Mouse (Mus musculus) stomach, postnatal 0 days (tissue): ENCODE data around the gene Tha1.

Experiments used
- CTCF ChIP-seq: IDR thresholded peaks from 2 replicates; pipeline ENCODE4 v1.5.1; 2016; ENCODE audit warnings: antibody characterized with exemption, low read depth, mild to moderate bottlenecking, moderate library complexity
- EP300 ChIP-seq: optimal IDR thresholded peaks from 2 replicates; pipeline ENCODE3; 2016; ENCODE audit warnings: antibody characterized with exemption

DNA sequence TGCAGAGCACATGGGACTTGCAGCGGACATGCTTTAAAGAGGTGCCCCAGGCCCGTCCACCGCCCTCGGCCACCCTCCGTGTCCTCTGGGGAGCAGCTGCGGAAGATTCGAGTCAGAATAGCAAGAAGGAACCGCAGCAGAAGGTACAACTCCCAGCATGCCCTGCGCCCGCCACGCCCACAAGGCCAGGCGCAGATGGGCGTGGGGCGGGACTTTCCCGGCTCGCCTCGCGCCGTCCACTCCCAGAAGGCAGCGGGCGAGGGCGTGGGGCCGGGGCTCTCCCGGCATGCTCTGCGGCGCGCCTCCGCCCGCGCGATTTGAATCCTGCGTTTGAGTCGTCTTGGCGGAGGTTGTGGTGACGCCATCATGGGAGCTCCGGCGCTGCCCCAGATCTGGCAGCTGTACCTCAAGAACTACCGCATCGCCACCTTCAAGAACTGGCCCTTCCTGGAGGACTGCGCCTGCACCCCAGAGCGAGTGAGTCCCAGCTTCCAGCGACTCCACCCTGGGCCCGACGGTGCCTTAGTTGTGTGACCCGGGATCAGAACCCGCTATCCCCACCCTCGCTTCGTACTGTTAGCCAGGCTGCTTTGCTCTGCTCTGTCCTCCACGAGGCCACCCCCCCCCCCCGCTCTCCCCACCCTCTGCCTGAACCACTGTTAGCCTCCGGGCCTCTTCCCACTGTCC is 24.2 kb downstream of the Tha1 start, which contains the start of gene Birc5:
- TF ChIP-seq CTCF (no peak; the same call in 1 of the 2 replicates), EP300 (no peak)
